Mouse (Mus musculus): ENCODE results near the gene Iqsec2. TPM values are rescaled to one million over a fixed set of nuclear protein-coding genes. Genes with fewer than 3 reads are reported as not detected.
A peak's percentile ranks its signal among the peaks of the same experiment; 100 is the strongest.

Gene Iqsec2
- polyA plus RNA-seq, 1 experiment: not detected

DNA sequence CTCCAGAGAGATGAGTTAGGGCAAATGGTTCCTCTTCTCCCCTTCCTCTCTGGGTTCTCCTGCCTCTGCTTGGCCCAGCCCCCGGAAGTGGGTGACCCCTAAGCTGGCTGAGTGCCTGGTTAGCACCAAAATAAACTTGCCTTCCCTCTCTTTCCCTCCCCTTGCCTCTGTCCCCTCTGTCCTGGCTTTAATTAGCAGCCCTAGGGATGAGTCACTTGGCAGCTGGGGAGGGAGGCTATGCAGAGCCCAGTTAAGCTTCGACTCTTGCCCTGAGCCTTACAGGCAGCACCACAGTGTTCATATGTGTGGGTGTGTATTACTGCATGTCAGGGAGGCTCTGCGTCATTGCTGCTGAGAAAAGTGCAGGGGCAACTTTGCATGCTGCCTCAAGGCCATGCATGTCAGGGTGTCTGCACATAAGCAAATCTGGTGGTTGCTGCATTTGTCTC is 28.4 kb downstream of the Iqsec2 start:
- Histone ChIP-seq H3K4me3 (ENCODE audit: insufficient read depth, low read depth, low read length) (no peak overlapping the region), H3K4me1 (ENCODE audit: control insufficient read depth, insufficient read depth, low read length) (peaks cover 19% of the 10 kb centered on the region), H3K27ac (ENCODE audit: insufficient read depth, low read depth, low read length) (peak overlapping the region; percentile 93)
- no peak for TF ChIP-seq CTCF (IDR thresholded peaks at IDR 0.05; ENCODE audit: insufficient read depth, low read depth, low read length)
- 16% methylated on average over 3 of the region's 3 CpGs for WGBS

DNA sequence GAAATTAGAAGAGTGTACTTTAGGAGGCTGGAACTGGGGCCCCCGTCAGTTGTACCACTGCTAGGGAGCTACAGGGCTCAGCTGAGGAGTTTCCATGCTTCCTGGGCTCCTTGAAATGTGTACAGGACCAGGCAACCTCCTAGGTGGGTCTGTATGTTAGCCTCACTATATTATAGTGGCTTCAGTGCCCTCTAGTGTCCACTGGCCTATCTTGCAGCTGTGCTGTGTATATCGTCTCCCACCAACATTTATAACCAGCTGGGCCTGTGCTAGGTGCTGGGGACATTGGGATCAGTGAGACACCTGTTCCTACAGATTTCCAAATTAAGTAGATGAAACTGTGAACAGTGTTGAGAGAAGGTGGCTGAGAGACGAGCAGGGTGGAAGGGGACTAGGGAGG is 31.2 kb downstream of the Iqsec2 start:
- no peak overlapping the region for H3K27ac ChIP-seq (ENCODE audit: insufficient read depth, low read depth, low read length)
- no peak for TF ChIP-seq POLR2A (IDR thresholded peaks at IDR 0.05; ENCODE audit: insufficient read depth, low read depth, low read length)
- no peak for TF ChIP-seq CTCF (IDR thresholded peaks at IDR 0.05; ENCODE audit: insufficient read depth, low read depth, low read length)
- 23% methylated on average over 3 of the region's 3 CpGs for WGBS
- peaks cover 28% of the 10 kb centered on the region for H3K4me1 ChIP-seq (ENCODE audit: control insufficient read depth, insufficient read depth, low read length)
- no peak overlapping the region for H3K4me3 ChIP-seq (ENCODE audit: insufficient read depth, low read depth, low read length)

DNA sequence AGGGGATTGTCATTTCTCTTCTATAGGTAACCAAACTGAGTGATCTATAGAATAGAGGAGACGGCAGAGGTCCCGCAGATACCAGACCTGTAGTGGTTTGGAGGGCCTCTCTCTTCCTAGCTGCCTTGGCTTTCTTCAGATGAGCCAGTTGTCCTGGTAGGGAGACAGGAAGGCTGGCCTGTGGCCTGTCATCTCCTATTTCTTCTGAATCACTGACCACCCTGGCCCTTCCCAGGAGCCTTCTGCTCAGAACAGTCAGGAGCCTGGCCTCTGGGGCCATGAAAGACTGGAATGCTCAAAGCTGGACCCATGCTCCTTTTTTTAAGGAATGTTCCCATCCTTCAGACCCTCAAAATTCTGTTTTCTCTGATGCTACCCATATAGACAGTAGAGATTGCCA is 33.8 kb downstream of the Iqsec2 start:
- H3K4me1 ChIP-seq (ENCODE audit: control insufficient read depth, insufficient read depth, low read length): peaks cover 14% of the 10 kb centered on the region; the same call in 1 of the 2 replicates
- TF ChIP-seq POLR2A (IDR thresholded peaks at IDR 0.05; ENCODE audit: insufficient read depth, low read depth, low read length) (no peak), CTCF (IDR thresholded peaks at IDR 0.05; ENCODE audit: insufficient read depth, low read depth, low read length) (no peak)
- H3K4me3 ChIP-seq (ENCODE audit: insufficient read depth, low read depth, low read length): no peak overlapping the region
- no peak overlapping the region for H3K27ac ChIP-seq (ENCODE audit: insufficient read depth, low read depth, low read length)
- WGBS: 98% methylated on average over 2 of the region's 2 CpGs

DNA sequence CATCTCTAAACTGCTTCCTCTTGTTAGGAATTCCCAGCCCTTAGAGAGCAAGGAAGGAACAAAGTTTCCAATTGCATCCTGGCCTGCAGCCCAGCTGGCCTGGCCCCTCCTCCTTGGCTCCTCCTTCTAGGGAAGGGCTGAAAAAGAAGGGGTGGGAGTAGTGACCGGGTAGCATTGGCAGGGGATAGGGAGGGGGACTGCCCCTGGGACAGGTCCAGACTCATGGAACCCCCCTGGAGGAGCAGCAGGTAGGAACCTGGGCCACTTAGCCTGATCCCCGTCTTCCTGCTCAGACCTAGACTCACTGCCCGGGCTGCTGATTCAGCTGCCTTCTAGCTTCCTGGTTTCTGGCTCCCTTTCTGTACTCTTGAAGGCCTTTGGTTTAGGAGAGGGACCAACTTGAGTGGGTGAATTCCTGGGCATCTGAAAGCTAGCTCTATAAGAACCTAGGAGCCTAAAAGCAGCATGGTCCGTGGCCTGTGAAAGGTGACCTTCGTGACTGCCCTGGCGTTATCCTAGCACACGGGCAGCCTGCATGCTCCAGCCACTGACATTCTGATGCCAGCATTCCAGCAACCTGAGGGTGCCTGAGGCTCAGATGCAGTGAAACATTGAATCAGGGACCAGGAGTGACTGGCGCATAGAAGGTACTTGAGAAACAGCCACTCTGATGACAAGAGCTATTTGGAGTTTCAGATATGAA is 34.9 kb downstream of the Iqsec2 start:
- no peak overlapping the region for H3K27ac ChIP-seq (ENCODE audit: insufficient read depth, low read depth, low read length)
- TF ChIP-seq POLR2A (IDR thresholded peaks at IDR 0.05; ENCODE audit: insufficient read depth, low read depth, low read length) (no peak), CTCF (IDR thresholded peaks at IDR 0.05; ENCODE audit: insufficient read depth, low read depth, low read length) (no peak)
- H3K4me1 ChIP-seq (ENCODE audit: control insufficient read depth, insufficient read depth, low read length): peaks cover 13% of the 10 kb centered on the region; the same call in 1 of the 2 replicates
- H3K4me3 ChIP-seq (ENCODE audit: insufficient read depth, low read depth, low read length): no peak overlapping the region
- 39% methylated on average over 8 of the region's 8 CpGs for WGBS

DNA sequence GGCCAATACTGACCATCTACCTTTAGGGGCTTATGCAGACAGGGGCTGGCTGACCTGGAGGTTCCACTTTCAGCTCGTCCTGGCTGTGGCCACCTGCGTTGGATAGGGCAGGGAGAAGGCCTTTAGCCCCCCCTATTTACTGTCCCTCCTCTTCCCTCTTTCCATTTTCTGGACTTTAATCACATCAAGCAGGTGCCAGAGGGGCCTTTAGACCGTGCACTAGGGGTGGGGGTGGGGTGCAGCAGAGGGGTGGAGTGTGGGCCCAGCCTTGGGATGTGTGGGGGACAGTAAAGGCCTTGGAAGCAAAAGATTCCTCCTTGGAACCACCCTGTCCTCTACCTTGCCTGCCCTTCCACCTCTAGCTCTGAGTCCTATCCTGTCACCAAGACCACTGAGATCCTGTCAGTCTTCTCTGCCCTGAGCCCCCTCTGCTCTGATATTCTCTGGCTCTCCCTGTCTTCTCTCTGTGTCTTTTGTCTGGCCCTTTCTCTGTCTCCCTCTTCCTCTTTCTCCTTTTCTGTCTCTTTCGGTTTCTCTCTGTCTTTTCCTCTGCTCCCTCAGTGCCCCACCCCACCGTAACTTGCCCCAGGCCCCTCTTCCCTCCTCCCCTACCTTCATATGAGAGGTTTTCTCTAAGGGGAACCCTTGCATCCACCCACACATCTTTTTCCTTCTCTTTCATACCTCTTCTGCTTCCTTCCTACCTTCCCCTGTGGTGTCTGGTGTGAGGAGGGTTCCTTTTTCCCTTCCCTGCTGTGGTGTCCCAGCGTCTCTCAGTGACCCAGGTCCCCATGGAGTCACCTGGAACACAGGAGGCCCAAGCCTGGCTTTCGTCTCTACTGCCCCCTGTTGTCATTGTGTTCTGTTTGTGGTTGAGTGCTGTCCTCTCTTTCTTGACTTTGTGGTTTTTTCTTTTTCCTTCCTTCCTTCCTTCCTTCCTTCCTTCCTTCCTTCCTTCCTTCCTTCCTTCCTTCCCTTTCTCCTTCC is 35.9 kb downstream of the Iqsec2 start:
- Histone ChIP-seq H3K4me1 (ENCODE audit: control insufficient read depth, insufficient read depth, low read length) (peaks cover 13% of the 10 kb centered on the region; the same call in 1 of the 2 replicates), H3K27ac (ENCODE audit: insufficient read depth, low read depth, low read length) (no peak overlapping the region), H3K4me3 (ENCODE audit: insufficient read depth, low read depth, low read length) (no peak overlapping the region)
- TF ChIP-seq CTCF (IDR thresholded peaks at IDR 0.05; ENCODE audit: insufficient read depth, low read depth, low read length) (no peak), POLR2A (IDR thresholded peaks at IDR 0.05; ENCODE audit: insufficient read depth, low read depth, low read length) (no peak)
- 55% methylated on average over 7 of the region's 7 CpGs for WGBS

DNA sequence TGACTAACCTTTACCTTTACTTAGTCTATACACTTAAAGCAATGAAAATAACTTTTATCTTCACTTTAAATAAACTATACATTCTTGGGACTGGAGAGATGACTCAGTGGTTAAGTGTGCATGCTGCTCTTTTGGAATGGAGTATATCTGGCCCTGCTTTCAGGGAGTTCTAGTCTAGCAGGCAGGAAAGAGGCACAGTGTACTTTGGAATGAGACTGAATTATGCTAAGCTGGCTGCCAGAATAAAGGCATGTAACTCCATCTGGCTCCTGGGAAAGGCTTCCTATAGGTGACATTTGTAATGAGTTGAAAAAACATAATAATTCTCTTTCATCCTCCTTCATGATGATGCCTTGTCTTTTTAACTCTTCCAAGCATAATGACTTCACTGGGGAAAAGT is 43.1 kb downstream of the Iqsec2 start:
- H3K27ac ChIP-seq (ENCODE audit: insufficient read depth, low read depth, low read length): no peak overlapping the region
- no peak overlapping the region for H3K4me3 ChIP-seq (ENCODE audit: insufficient read depth, low read depth, low read length)
- no peaks in the 10 kb centered on the region for H3K4me1 ChIP-seq (ENCODE audit: control insufficient read depth, insufficient read depth, low read length)
- TF ChIP-seq CTCF (IDR thresholded peaks at IDR 0.05; ENCODE audit: insufficient read depth, low read depth, low read length) (no peak), POLR2A (IDR thresholded peaks at IDR 0.05; ENCODE audit: insufficient read depth, low read depth, low read length) (no peak)

DNA sequence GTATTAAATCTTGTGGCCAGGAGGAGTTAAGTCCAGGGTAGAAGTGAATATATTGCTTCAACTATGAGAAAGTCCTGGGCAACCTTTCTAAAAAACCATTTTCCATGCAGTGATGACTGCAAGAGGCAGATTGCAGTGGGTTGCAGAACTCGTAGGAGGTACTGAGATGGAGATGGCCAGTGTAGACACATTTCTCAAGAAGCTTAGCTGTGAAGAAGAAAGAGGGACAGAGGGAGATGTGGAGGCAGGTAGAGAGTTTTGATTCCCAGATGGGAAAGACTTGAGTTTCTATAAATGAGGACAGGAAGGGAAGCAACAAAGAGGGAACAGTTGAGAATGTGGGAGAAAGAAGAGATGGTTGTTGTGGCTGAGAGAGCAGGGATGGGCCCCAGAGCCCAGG is 47.2 kb downstream of the Iqsec2 start:
- no peak overlapping the region for H3K4me3 ChIP-seq (ENCODE audit: insufficient read depth, low read depth, low read length)
- TF ChIP-seq CTCF (IDR thresholded peaks at IDR 0.05; ENCODE audit: insufficient read depth, low read depth, low read length) (no peak), POLR2A (IDR thresholded peaks at IDR 0.05; ENCODE audit: insufficient read depth, low read depth, low read length) (no peak)
- peaks cover 3% of the 10 kb centered on the region; the same call in 1 of the 2 replicates for H3K4me1 ChIP-seq (ENCODE audit: control insufficient read depth, insufficient read depth, low read length)
- WGBS: 76% methylated on average over 1 of the region's 1 CpGs
- H3K27ac ChIP-seq (ENCODE audit: insufficient read depth, low read depth, low read length): no peak overlapping the region

DNA sequence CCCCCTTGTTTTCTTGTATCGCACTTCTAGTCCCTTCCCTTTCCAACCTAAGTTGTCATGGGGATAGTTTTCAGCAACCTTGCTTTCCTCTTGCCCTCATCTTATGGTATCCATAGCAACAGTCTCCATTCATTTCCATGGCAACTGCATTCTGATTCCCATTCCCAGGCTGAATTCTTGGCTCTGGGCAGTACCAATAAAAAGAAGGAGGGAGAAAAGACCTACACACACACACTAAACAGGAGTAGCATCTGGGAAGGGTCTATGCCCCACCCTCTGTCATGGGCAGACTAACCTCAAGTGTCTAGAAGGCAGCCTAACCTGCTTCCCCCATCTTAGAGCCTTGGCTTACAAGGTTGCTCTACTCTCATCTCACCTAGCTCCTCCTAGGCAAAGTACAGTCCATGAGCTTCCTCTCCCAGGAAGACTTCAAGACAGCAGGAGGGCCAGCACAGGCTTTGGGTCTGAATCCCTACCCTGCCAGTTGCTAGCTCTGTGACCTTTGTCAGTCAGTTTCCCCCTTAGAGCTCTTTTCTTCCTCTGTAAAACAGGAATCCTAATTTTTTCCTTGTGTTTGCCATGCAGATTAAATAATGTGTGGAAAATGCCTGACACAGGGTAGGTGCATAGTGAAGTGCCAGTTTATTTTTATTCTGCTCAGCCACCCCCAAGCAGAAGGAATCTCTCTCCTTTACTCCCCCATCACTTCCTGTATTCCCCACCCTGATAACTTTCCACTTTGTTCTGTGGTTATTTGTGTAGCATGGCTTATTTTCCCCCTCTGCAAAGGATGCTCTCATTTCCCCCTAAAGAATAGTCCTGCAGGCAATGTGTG is 54.0 kb downstream of the Iqsec2 start:
- WGBS: 24% methylated on average over 1 of the region's 1 CpGs
- Histone ChIP-seq H3K4me1 (ENCODE audit: control insufficient read depth, insufficient read depth, low read length) (peaks cover 23% of the 10 kb centered on the region), H3K4me3 (ENCODE audit: insufficient read depth, low read depth, low read length) (no peak overlapping the region), H3K27ac (ENCODE audit: insufficient read depth, low read depth, low read length) (peak overlapping the region; percentile 89)
- no peak for TF ChIP-seq CTCF (IDR thresholded peaks at IDR 0.05; ENCODE audit: insufficient read depth, low read depth, low read length)
- no peak for TF ChIP-seq POLR2A (IDR thresholded peaks at IDR 0.05; ENCODE audit: insufficient read depth, low read depth, low read length)
